Mouse (Mus musculus) heart, postnatal 0 days (tissue): ENCODE measurements around the gene Gm28308.

Experiments
- CTCF ChIP-seq: IDR thresholded peaks from 2 replicates; pipeline ENCODE4 v1.5.1; 2016; ENCODE audit warnings: antibody characterized with exemption, control low read depth, low read depth
- EP300 ChIP-seq: IDR thresholded peaks from 2 replicates; pipeline ENCODE4 v1.6.1; 2016; ENCODE audit warnings: antibody characterized with exemption, low read depth

DNA sequence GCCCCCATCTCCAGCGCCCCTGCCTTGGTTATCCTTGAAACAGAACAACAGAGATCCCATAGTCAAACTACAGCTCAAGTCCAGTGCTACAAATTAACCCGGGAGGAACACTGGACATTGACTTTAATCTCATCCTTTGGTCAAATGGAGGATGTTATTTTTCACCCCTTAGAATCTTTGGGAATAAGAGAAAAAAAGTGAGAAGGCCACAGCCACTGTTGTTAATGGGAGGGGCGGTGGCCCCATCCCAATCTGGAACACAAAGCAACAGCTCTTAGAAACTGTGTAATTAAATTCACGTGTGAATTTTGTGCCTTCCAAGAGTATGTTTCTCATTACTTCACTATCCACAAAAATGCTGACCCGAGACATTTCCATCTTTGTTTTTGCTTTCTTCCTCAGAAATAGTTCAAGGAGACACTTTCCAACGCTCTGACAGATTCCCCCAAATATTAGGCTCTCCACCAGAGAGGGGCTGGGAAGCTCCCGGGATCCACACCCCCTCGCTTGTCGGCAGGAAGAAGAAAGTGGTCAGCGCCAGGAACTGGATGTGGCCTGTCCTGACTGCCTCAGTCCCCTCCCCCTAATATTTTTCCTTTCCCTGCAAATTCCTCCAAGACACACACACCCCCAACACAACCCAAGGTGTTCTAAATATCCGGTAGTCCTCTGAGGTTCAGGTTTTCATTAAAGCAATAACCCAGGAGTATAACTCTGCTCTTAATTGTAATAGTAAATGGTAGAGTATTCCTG lies 14.5 kb upstream of the Gm28308 start:
- TF ChIP-seq CTCF (no peak), EP300 (no peak)
